Mouse (Mus musculus) spleen, adult 2 months (tissue): ENCODE results near the gene Appbp2.

ENCODE experiments used
- CTCF ChIP-seq: fragments of 200-500 bp; IDR thresholded peaks from 2 replicates; pipeline ENCODE4 v1.5.1; 2011; ENCODE audit warnings: mild to moderate bottlenecking, inconsistent platforms; ENCODE audit not compliant: insufficient read depth, insufficient read length, insufficient replicate concordance; ENCODE audit errors: extremely low read depth
- POLR2A ChIP-seq: fragments of 200-500 bp; IDR thresholded peaks from 2 replicates; pipeline ENCODE4 v1.6.1; 2011; ENCODE audit warnings: low read depth, low read length, inconsistent platforms

DNA sequence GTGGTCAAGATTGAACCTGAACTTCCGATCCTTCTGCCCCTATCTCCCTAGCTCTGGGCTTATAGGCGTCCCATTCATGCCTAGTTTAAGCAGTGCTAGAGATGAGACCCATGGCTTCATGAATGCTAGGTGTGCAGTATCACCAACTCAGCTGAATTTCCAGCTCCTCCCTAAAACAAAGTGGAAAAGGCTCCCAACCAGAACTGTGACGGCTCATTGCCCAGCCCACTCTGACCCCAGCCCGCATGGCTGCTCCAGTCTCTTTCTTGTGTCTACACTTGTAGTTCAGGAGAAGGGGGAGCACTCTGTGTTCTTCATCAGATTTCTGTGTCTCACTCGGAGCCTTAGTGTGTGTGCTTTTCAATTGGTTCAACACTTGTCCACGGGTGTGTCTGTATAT is 50.1 kb downstream of the Appbp2 start:
- no peak for TF ChIP-seq POLR2A
- TF ChIP-seq CTCF, result no peak
